Mouse (Mus musculus) midbrain, embryonic 13.5 days (tissue): ENCODE measurements at regions not wholly inside any gene's neighbourhood (a gene's known extent, or its start where the extent isn't known, plus 50 kb on each side); places are given as distances from the start of the nearest gene placed in this dataset.

ENCODE experiments used
- ATAC-seq: fragments of 200-750 bp; cut with Nextera tagmentation; 2 replicates; pipeline ENCODE4 v1.8.0; 2017; ENCODE audit warnings: mild to moderate bottlenecking, moderate TSS enrichment, moderate library complexity
- H3K27ac ChIP-seq: fragments of 300-500 bp; sonication (generic); 2 replicates; pipeline ENCODE4 v1.5.1; 2015; ENCODE audit warnings: inconsistent platforms, mild to moderate bottlenecking, moderate library complexity
- H3K27me3 ChIP-seq: fragments of 300-500 bp; sonication (generic); 2 replicates; pipeline ENCODE4 v1.6.1; 2015; ENCODE audit warnings: mild to moderate bottlenecking, inconsistent platforms
- H3K36me3 ChIP-seq: fragments of 300-500 bp; sonication (generic); 2 replicates; pipeline ENCODE4 v1.6.1; 2015; ENCODE audit warnings: mild to moderate bottlenecking, inconsistent platforms
- H3K4me1 ChIP-seq: fragments of 300-500 bp; sonication (generic); replicated peaks from 2 replicates; pipeline ENCODE4 v1.6.1; 2015; ENCODE audit warnings: inconsistent platforms
- H3K4me2 ChIP-seq: fragments of 300-500 bp; sonication (generic); replicated peaks from 2 replicates; pipeline ENCODE4 v1.6.1; 2015; ENCODE audit warnings: moderate library complexity, mild to moderate bottlenecking, inconsistent platforms
- H3K4me3 ChIP-seq: fragments of 300-500 bp; sonication (generic); replicated peaks from 2 replicates; pipeline ENCODE4 v1.5.1; 2015; ENCODE audit warnings: mild to moderate bottlenecking, inconsistent platforms
- H3K9ac ChIP-seq: fragments of 300-500 bp; sonication (generic); replicated peaks from 2 replicates; pipeline ENCODE4 v1.6.1; 2015; ENCODE audit warnings: mild to moderate bottlenecking, inconsistent platforms
- H3K9me3 ChIP-seq: fragments of 300-500 bp; sonication (generic); 2 replicates; pipeline ENCODE4 v1.6.1; 2016; ENCODE audit warnings: mild to moderate bottlenecking, inconsistent platforms
- WGBS: fragments of 180-500 bp; shearing (Covaris S2); methylation state at CpG from one replicate; pipeline ENCODE4 v1.1.7; 2015; 5-methylcytosine and 5-hydroxymethylcytosine counted together

DNA sequence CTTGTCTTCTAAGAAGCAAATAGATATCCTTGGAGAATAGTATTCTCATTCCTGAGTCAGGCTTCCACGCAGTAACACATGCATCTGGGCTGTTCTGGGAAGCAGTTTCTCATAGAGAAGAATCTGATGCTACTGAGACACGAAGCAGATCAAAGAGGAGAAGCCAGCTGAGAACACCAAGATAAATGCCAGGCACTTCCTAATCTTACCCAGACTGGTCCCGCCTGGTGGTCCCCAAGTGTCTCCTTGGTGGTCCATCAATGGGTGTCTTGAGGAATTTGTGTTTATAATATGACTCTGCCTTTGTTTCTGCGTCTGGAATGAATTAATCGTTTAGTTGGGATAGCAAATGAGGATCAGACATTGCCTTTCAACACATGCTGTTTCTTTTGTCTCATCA is 120.5 kb upstream of the Gm9747 start:
- no peak overlapping the region for H3K27ac ChIP-seq
- WGBS: 55% methylated on average over 5 of the region's 5 CpGs
- no peak overlapping the region for H3K9ac ChIP-seq
- H3K4me3 ChIP-seq: no peak overlapping the region
- ATAC-seq: no peak
- no peaks in the 10 kb centered on the region for H3K36me3 ChIP-seq
- H3K4me1 ChIP-seq: no peaks in the 10 kb centered on the region
- no peaks in the 10 kb centered on the region for H3K27me3 ChIP-seq
- H3K9me3 ChIP-seq: no peaks in the 10 kb centered on the region
- H3K4me2 ChIP-seq: no peak overlapping the region

DNA sequence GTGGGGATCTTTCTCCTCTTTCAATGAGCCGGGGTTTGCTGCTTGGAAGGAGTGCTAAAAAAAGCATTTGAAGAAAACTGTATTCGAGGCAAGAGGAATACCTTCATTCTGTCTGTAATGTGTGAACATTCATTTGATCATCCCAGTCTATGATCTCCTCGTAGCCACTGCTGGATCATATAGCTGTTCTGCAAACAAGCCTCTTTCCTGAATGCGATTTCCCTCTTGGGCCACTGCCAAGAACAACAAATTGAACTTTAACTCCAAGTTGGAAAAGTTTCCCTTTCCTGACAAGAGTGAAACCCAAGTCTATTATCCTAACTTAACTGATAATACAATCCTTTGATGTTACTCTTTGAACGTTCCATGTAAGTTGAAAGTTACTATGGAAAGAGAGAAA is 108.4 kb upstream of the Gm9747 start:
- Histone ChIP-seq H3K4me2 (no peak overlapping the region), H3K27me3 (no peaks in the 10 kb centered on the region), H3K4me1 (no peaks in the 10 kb centered on the region), H3K27ac (no peak overlapping the region), H3K9me3 (no peaks in the 10 kb centered on the region), H3K9ac (no peak overlapping the region), H3K4me3 (no peak overlapping the region), H3K36me3 (no peaks in the 10 kb centered on the region)
- no peak for ATAC-seq
- 73% methylated on average over 5 of the region's 5 CpGs for WGBS

DNA sequence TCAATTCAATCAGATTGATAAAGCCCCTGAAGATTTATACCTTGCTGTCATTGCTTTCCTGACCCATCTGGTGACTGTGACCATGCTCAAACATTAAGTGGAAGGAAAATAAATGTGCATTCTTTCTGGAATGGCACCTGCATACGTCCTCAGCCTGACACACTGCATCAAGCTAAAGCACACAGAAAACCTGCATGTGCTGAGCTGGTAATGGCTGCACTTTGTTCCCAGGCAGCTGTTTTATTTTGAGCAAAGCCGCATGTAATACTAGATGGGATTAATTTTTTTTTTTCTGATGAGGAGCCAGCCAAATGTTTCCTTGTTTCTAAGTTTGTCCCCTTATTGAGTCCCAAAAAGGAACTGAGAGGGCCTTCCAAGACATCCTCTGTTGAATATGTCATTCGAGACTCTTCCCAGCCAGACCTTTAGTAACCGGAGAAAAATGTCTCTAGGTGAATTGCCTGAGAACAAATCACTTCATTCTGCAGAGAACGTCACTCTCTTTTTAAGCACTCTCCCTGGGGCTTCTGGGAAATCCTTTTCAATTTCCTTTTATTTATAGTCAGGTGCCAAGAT is 103.1 kb upstream of the Gm9747 start:
- Histone ChIP-seq H3K27ac (no peak overlapping the region), H3K9ac (no peak overlapping the region), H3K4me2 (no peak overlapping the region), H3K27me3 (no peaks in the 10 kb centered on the region), H3K9me3 (no peaks in the 10 kb centered on the region), H3K36me3 (no peaks in the 10 kb centered on the region), H3K4me1 (no peaks in the 10 kb centered on the region), H3K4me3 (no peak overlapping the region)
- no peak for ATAC-seq
- WGBS: 40% methylated on average over 5 of the region's 5 CpGs

DNA sequence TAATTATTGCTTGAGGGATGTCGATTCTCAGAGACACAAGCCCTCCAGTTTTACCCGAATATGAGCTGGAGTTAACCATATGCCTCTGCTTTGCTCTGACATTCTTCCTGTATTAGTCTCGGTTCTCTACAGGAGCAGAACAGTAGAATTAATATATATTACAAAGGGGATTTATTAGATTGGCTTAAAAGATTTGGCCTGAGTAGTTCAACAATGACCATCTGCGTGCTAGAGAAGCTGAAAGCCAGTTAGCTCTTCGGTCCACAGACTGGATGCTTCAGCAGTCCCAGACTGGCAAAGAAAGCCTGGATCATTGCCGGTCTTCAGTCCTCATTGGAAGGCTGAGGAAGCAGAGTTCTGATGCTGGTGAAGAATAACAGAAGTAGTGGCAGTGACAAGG is 100.4 kb upstream of the Gm9747 start:
- Histone ChIP-seq H3K4me3 (no peak overlapping the region), H3K36me3 (no peaks in the 10 kb centered on the region), H3K27ac (no peak overlapping the region), H3K4me1 (no peaks in the 10 kb centered on the region), H3K9me3 (no peaks in the 10 kb centered on the region), H3K4me2 (no peak overlapping the region), H3K27me3 (no peaks in the 10 kb centered on the region), H3K9ac (no peak overlapping the region)
- WGBS: 49% methylated on average over 6 of the region's 6 CpGs
- ATAC-seq: no peak

DNA sequence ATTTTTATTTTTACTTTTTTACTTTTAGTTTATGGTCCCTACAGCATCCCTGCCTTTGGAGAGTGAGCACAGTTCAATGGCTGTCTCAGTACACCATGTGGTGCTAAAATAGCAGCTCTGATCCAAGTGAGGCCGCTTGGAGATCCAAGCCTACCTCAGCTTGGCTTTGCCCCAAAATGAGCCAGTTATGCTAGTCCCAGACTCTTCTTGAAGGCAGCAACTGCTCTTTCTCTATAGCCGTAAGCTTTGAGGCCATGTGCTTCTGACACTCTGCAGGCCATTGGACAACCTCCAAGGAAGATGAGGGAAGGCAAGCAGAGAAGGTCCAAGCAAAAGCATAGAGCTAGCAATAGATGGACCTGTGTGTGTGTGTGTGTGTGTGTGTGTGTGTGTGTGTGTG is 98.0 kb upstream of the Gm9747 start:
- Histone ChIP-seq H3K27me3 (no peaks in the 10 kb centered on the region), H3K4me2 (no peak overlapping the region), H3K36me3 (no peaks in the 10 kb centered on the region), H3K9me3 (no peaks in the 10 kb centered on the region), H3K4me1 (no peaks in the 10 kb centered on the region), H3K4me3 (no peak overlapping the region), H3K27ac (no peak overlapping the region), H3K9ac (no peak overlapping the region)
- 89% methylated on average over 2 of the region's 2 CpGs for WGBS
- ATAC-seq: no peak

DNA sequence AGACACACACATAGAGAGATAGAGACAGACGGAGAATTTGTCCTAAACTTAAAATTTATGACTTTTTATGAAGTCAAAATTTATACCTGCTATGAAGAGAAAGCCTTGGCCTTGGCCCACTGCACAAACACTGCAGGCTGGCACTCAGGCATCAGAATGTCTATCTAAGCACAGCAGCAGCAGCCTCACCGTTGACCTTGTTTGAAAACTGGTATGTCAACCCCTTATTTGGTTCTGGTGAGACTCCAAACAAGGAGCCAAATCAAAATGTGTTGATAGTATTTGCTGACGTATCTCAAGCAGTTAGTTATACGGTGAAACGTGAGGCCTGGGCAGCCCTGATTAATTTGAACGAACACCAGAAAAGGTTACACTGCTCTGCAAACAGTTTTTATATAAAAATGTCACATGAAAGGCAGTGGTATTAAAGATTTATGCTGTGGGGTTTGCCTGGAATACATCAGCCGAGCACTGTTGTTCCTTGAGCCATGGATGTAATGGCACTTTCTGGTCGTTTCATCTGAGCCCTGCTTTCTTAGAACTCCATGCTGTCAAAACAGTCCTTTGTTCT is 97.1 kb upstream of the Gm9747 start:
- WGBS: 73% methylated on average over 8 of the region's 8 CpGs
- ATAC-seq: peak; percentile 37; the same call in 1 of the 2 replicates
- H3K4me1 ChIP-seq: no peaks in the 10 kb centered on the region

DNA sequence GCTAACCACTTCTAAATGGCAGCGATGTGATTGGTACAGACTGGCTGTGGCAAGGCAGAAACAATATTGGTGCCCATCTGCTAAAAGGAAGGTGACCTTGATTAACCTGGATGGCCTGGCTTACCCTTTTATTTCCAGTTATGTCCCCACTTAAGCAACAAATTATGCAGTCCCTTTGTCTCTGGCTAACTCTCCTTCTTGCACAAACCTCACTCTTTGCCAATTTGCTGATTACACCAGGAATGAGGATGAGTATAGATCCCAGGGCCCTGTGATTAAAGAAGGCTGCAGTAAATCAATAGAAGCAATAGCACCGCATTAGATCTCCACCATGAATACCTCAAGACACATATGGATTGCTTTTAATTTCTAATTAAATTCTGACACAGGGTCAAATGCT is 87.7 kb upstream of the Gm9747 start:
- no peak overlapping the region for H3K9ac ChIP-seq
- no peaks in the 10 kb centered on the region for H3K9me3 ChIP-seq
- no peak overlapping the region for H3K4me2 ChIP-seq
- ATAC-seq: no peak
- no peaks in the 10 kb centered on the region for H3K27me3 ChIP-seq
- H3K27ac ChIP-seq: no peak overlapping the region
- H3K36me3 ChIP-seq: no peaks in the 10 kb centered on the region
- no peaks in the 10 kb centered on the region for H3K4me1 ChIP-seq
- WGBS: 88% methylated on average over 2 of the region's 2 CpGs
- no peak overlapping the region for H3K4me3 ChIP-seq

More for the DNA sequence above, 97.1 kb upstream of the Gm9747 start:
- H3K4me2 ChIP-seq: no peak overlapping the region
- no peaks in the 10 kb centered on the region for H3K27me3 ChIP-seq
- H3K9me3 ChIP-seq: no peaks in the 10 kb centered on the region
- H3K36me3 ChIP-seq: no peaks in the 10 kb centered on the region
- H3K9ac ChIP-seq: no peak overlapping the region
- no peak overlapping the region for H3K4me3 ChIP-seq
- H3K27ac ChIP-seq: no peak overlapping the region

DNA sequence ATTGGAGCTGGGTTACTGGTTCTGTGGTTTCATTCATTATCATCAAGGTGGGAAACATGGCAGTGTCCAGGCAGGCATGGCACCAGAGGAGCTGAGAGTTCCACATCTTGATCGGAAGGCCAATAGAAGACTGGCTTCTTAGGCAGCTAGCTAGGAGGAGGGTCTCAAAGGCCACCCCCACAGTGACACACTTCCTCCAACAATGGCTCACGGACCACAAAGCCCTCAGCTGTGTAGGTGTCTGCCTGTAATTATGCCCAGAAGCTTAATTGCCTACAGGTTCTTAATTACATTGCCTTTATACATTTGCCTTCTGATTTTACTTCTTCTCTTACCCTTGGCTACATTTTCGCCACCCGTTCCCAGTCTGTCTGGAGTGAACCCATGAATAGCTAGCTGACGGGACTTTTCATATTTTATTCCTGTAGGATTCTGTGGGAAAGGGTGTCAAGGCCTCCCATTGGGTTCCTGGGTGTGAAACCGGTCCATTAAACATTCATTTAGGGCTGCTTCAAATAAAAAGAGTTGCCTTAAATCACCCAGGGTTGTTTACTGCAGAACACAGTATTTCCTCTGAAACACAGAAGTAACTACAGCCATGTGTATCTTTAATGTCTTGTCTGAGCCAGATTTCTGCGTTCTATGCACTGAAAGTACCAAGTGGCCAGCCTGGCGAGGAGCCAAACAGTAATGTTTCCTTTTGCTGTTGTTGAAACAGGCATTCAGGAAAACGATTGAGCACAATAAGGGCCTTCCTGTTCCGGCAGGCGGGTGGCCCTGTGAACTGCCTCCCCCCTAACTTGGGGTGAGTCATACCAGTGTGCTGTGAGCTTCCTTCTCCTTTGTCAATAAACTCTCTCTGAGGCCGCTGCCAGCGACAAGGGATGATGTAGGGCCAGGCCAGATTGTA is 82.4 kb upstream of the Gm9747 start:
- no peaks in the 10 kb centered on the region for H3K36me3 ChIP-seq
- no peaks in the 10 kb centered on the region for H3K27me3 ChIP-seq
- H3K4me1 ChIP-seq: peaks cover 6% of the 10 kb centered on the region; the same call in 1 of the 2 replicates
- no peak overlapping the region for H3K4me2 ChIP-seq
- peak; percentile 85 for ATAC-seq
- no peaks in the 10 kb centered on the region for H3K9me3 ChIP-seq
- H3K4me3 ChIP-seq: no peak overlapping the region
- 67% methylated on average over 13 of the region's 13 CpGs for WGBS
- no peak overlapping the region for H3K27ac ChIP-seq
- no peak overlapping the region for H3K9ac ChIP-seq

DNA sequence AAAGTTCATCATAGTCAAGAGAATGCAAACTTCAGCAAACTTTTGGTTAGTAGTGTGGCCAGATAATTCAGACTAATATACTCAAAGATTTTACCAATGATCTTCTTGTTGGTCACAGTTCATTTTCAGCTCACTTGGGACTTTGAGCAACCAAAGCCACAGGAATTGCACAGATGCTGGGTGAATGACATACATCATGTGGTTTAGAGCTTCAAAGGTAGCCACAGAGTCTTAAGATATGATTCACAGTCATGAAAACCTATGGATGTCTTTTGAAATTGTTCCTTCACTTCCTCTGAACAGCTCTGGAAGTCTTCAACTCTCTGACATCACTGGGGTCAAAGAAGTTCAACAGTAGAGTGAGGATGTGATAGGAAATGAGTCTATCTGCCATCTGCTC is 77.0 kb upstream of the Gm9747 start:
- no peak overlapping the region for H3K4me2 ChIP-seq

DNA sequence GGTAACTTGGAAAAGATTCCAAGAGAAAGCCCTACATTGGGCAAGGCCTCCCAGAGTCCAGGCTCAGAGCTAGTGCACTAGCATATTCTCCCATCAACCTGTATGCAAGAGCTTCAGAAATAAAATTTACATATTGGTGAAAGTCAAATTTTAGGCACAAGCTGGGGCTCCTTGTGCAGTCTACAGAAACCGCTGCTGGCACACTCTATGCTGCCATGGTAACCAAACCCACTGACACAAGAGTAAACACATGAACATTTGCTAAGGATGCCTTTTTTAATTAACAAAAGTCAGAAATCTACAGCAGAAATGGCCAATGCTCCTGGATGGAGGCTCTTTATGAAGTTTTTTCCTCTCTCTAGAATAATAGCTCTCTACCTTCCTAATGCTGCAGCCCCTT is 75.9 kb upstream of the Gm9747 start:
- H3K4me2 ChIP-seq: no peak overlapping the region
- ATAC-seq: no peak
- H3K36me3 ChIP-seq: no peaks in the 10 kb centered on the region
- no peak overlapping the region for H3K9ac ChIP-seq
- H3K4me1 ChIP-seq: no peaks in the 10 kb centered on the region
- no peaks in the 10 kb centered on the region for H3K27me3 ChIP-seq
- no peak overlapping the region for H3K27ac ChIP-seq
- no peaks in the 10 kb centered on the region for H3K9me3 ChIP-seq
- no peak overlapping the region for H3K4me3 ChIP-seq
- WGBS: 82% methylated on average over 1 of the region's 1 CpGs

More for the DNA sequence above, 77.0 kb upstream of the Gm9747 start:
- Histone ChIP-seq H3K9ac (no peak overlapping the region), H3K27me3 (no peaks in the 10 kb centered on the region), H3K36me3 (no peaks in the 10 kb centered on the region), H3K4me1 (peaks cover 2% of the 10 kb centered on the region; the same call in 1 of the 2 replicates), H3K27ac (no peak overlapping the region), H3K9me3 (no peaks in the 10 kb centered on the region), H3K4me3 (no peak overlapping the region)
- ATAC-seq: no peak

DNA sequence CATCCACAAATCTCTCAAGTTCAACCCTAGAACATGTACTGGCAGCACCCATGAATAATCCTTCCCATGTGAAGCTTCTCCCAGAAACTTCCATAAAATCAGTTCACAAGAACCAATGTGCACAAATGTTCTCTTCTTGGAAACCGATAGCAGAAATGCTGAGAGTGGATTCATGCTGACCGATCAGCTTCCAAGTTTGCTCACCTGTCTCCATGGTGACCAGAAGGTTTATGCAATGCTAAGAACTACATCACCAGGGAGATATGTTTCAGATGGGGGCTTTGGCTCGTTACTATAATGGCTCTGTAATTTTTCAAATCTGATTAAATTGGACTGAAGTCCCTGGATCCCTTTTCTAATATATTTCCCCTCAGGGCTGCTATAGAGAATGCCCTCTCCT is 74.4 kb upstream of the Gm9747 start:
- WGBS: 61% methylated on average over 3 of the region's 3 CpGs
- H3K36me3 ChIP-seq: no peaks in the 10 kb centered on the region
- no peaks in the 10 kb centered on the region for H3K27me3 ChIP-seq

DNA sequence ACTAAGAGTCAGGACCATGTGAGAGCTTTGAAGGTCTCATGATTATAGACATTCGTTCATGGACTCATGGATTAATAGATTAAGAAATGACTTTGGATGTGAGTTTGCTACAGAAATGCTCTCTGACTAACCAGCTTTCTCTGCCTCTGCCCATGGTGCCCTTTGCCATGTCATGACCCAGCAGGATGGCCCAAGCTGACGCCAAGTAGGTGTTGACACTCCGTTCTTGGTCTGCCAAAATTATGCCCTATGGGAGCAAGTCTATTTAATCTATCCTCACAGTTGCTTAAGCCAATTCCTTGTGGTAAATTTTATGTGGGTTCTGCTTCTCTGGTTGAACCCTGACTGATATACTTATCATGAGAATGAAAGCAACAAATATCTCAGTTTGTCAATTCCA is 73.7 kb upstream of the Gm9747 start:
- no peak for ATAC-seq
- Histone ChIP-seq H3K27ac (no peak overlapping the region), H3K9me3 (no peaks in the 10 kb centered on the region), H3K4me1 (no peaks in the 10 kb centered on the region), H3K4me2 (no peak overlapping the region), H3K9ac (no peak overlapping the region), H3K27me3 (no peaks in the 10 kb centered on the region), H3K4me3 (no peak overlapping the region), H3K36me3 (no peaks in the 10 kb centered on the region)
- 89% methylated on average over 3 of the region's 3 CpGs for whole genome bisulfite sequencing

More for the DNA sequence above, 74.4 kb upstream of the Gm9747 start:
- Histone ChIP-seq H3K27ac (no peak overlapping the region), H3K9me3 (no peaks in the 10 kb centered on the region), H3K4me2 (no peak overlapping the region), H3K4me3 (no peak overlapping the region), H3K4me1 (no peaks in the 10 kb centered on the region), H3K9ac (no peak overlapping the region)
- ATAC-seq: no peak
